ENCODE assay signal across 8 mouse cellular contexts in the genomic region with DNA sequence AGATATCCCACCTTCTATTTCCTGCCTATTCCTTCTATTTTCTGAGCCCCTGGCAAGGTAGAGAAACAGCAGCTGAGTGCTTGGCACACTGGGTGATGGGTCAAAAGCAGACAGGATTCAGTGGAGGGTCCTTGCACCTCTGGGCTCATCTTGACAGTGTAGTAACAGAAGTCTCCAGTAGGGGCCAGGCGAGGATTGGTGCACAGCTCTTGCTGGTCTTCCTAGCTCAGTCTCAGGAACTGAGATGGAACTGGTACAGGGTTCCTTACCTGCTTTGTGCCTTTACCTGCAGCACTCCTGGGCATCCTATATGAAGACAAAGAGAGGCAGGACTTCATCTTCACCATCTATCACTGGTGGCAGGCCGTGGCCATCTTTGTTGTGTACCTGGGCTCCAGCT. TPM values are rescaled to one million over a fixed set of nuclear protein-coding genes. Genes with fewer than 3 reads are reported as not detected.
A peak's percentile ranks its signal among the peaks of the same experiment; 100 is the strongest.
DNase-seq lines count a peak whose midpoint lies in the region; ATAC-seq lines count a peak whose summit lies in the region.

No protein-coding gene starts in this region.

- no peak overlapping the region for H3K4me3 ChIP-seq in forebrain, embryonic 14.5 days (ENCODE audit: low read depth, low read length)
- H3K4me3 ChIP-seq in midbrain, embryonic 16.5 days (ENCODE audit: low read depth, low read length): no peak overlapping the region

- DNase-seq in left cerebral cortex, adult 18-20 months (ENCODE audit: low spot score in 2 of 2): peak; percentile 70 to 81
- no peak for DNase-seq in left cerebral cortex, adult 11 months (ENCODE audit: low spot score)
- DNase-seq in c-Kit-negative CD71-positive TER-119-positive erythroid progenitor cells, embryonic 14.5 days (ENCODE audit: low read depth, low spot score): peak; percentile 28
- peak; percentile 73 for DNase-seq in forebrain, embryonic 14.5 days (ENCODE audit: low spot score)
- DNase-seq in induced T-regulatory cell, adult 2 months (ENCODE audit: low read depth): peak; percentile 85
- DNase-seq in left cerebral cortex, postnatal 4 days: peak; percentile 71
- DNase-seq in spleen, postnatal 14 days (ENCODE audit: low spot score in 2 of 2): peak; percentile 34 to 67

- H3K27me3 ChIP-seq in forebrain, embryonic 14.5 days (replicated peaks; ENCODE audit: control insufficient read depth, insufficient read depth, low read length): no peaks in the 10 kb centered on the region
- H3K27me3 ChIP-seq in midbrain, embryonic 16.5 days (ENCODE audit: control insufficient read depth, insufficient read depth, low read depth, low read length): peaks cover 3% of the 10 kb centered on the region

- no peaks in the 10 kb centered on the region for H3K9me3 ChIP-seq in forebrain, embryonic 14.5 days (replicated peaks; ENCODE audit: control insufficient read depth, low read length)
- no peaks in the 10 kb centered on the region for H3K9me3 ChIP-seq in midbrain, embryonic 16.5 days (replicated peaks; ENCODE audit: control insufficient read depth, low read length, poor library complexity, severe bottlenecking)

- no peak overlapping the region for H3K27ac ChIP-seq in forebrain, embryonic 14.5 days (ENCODE audit: low read depth, low read length)
- no peak overlapping the region for H3K27ac ChIP-seq in midbrain, embryonic 16.5 days (ENCODE audit: low read length)

- peak; percentile 65; the same call in 1 of the 2 replicates for ATAC-seq in forebrain, embryonic 14.5 days
- peak; percentile 58; the same call in 1 of the 2 replicates for ATAC-seq in midbrain, embryonic 16.5 days

- 17% methylated on average over 2 of the region's 2 CpGs for WGBS in forebrain, embryonic 14.5 days
- WGBS in midbrain, embryonic 16.5 days: 13% methylated on average over 2 of the region's 2 CpGs

- no peaks in the 10 kb centered on the region for H3K36me3 ChIP-seq in forebrain, embryonic 14.5 days (ENCODE audit: control insufficient read depth, insufficient read depth, low read length)
- H3K36me3 ChIP-seq in midbrain, embryonic 16.5 days (ENCODE audit: control insufficient read depth, insufficient read depth, low read length): no peaks in the 10 kb centered on the region

- intact Hi-C loops in left cerebral cortex, postnatal 4 days (cut with DNase I): no loop called here

- H3K4me1 ChIP-seq in forebrain, embryonic 14.5 days (ENCODE audit: control insufficient read depth, insufficient read depth, low read length): no peaks in the 10 kb centered on the region
- H3K4me1 ChIP-seq in midbrain, embryonic 16.5 days (ENCODE audit: control insufficient read depth, insufficient read depth, low read length): no peaks in the 10 kb centered on the region

- no peak overlapping the region for H3K4me2 ChIP-seq in forebrain, embryonic 14.5 days (ENCODE audit: low read length)
- no peak overlapping the region for H3K4me2 ChIP-seq in midbrain, embryonic 16.5 days (ENCODE audit: low read length)

- no peak overlapping the region for H3K9ac ChIP-seq in forebrain, embryonic 14.5 days (ENCODE audit: low read length)
- no peak overlapping the region for H3K9ac ChIP-seq in midbrain, embryonic 16.5 days (ENCODE audit: low read depth, low read length)

RNA-seq across cellular contexts. Expression of a gene that starts 11.7 kb away (rescaled TPM):
- total RNA-seq in left cerebral cortex, adult 18-20 months (2021): 10 to 100 TPM; 14.6 to 16.6 TPM
- polyA plus RNA-seq in forebrain, embryonic 14.5 days (2014; fragmentation: Nextera tagmentation; extraction: Ambion mirVana): 7.5 and 9.4 TPM in 2 replicates
- 1 to 10 TPM; 6.4 to 8.9 TPM for total RNA-seq in left cerebral cortex, postnatal 4 days (2021)
- polyA plus RNA-seq in midbrain, embryonic 16.5 days (2015; fragmentation: Nextera tagmentation; extraction: Ambion mirVana): 9.7 and 9.9 TPM in 2 replicates

RNA-seq across cellular contexts. Expression of a gene that starts 11.7 kb away (rescaled TPM):
- total RNA-seq in left cerebral cortex, adult 18-20 months (2021): under 1 TPM in 1 of 2 experiments, not detected in 1; 0.23 TPM
- not detected in 2 replicates for polyA plus RNA-seq in forebrain, embryonic 14.5 days (2014; fragmentation: Nextera tagmentation; extraction: Ambion mirVana)
- total RNA-seq in left cerebral cortex, postnatal 4 days (2021): not detected
- not detected in 2 replicates for polyA plus RNA-seq in midbrain, embryonic 16.5 days (2015; fragmentation: Nextera tagmentation; extraction: Ambion mirVana)

RNA-seq across cellular contexts. Expression of a gene that starts 17.1 kb away (rescaled TPM):
- 1 to 10 TPM; 3.0 to 4.2 TPM for total RNA-seq in left cerebral cortex, adult 18-20 months (2021)
- polyA plus RNA-seq in forebrain, embryonic 14.5 days (2014; fragmentation: Nextera tagmentation; extraction: Ambion mirVana): 1.9 and 2.0 TPM in 2 replicates
- total RNA-seq in left cerebral cortex, postnatal 4 days (2021): 1 to 10 TPM; 1.5 to 1.9 TPM
- 1.8 and 2.0 TPM in 2 replicates for polyA plus RNA-seq in midbrain, embryonic 16.5 days (2015; fragmentation: Nextera tagmentation; extraction: Ambion mirVana)

RNA-seq across cellular contexts. Expression of a gene that starts 25.4 kb away (rescaled TPM):
- 1 to 10 TPM; 1.1 to 1.3 TPM for total RNA-seq in left cerebral cortex, adult 18-20 months (2021)
- 0.36 and 0.42 TPM in 2 replicates for polyA plus RNA-seq in forebrain, embryonic 14.5 days (2014; fragmentation: Nextera tagmentation; extraction: Ambion mirVana)
- under 1 TPM; 0.40 to 0.64 TPM for total RNA-seq in left cerebral cortex, postnatal 4 days (2021)
- polyA plus RNA-seq in midbrain, embryonic 16.5 days (2015; fragmentation: Nextera tagmentation; extraction: Ambion mirVana): 0.60 and 0.82 TPM in 2 replicates

RNA-seq across cellular contexts. Expression of a gene that starts 34.1 kb away (rescaled TPM):
- 100 to 1,000 TPM; 141 to 148 TPM for total RNA-seq in left cerebral cortex, adult 18-20 months (2021)
- polyA plus RNA-seq in forebrain, embryonic 14.5 days (2014; fragmentation: Nextera tagmentation; extraction: Ambion mirVana): 243 and 301 TPM in 2 replicates
- 100 to 1,000 TPM in 1 of 2 experiments, 10 to 100 TPM in 1; 94.0 to 102 TPM for total RNA-seq in left cerebral cortex, postnatal 4 days (2021)
- polyA plus RNA-seq in midbrain, embryonic 16.5 days (2015; fragmentation: Nextera tagmentation; extraction: Ambion mirVana): 229 and 245 TPM in 2 replicates
